Mouse (Mus musculus) neural tube, embryonic 11.5 days (tissue): ENCODE results near the gene Cyb5r4. TPM values are rescaled to one million over a fixed set of nuclear protein-coding genes. Genes with fewer than 3 reads are reported as not detected.

Source experiments
- ATAC-seq: fragments of 200-750 bp; cut with Nextera tagmentation; 2 replicates; pipeline ENCODE4 v1.8.0; 2017; ENCODE audit warnings: moderate number of reproducible peaks, mild to moderate bottlenecking, moderate TSS enrichment, moderate library complexity; ENCODE audit not compliant: insufficient read depth, low FRiP score, low TSS enrichment
- DNase-seq: peaks from one replicate; pipeline ENCODE4 v3.0.0-alpha.2; 2015; ENCODE audit warnings: low spot score
- H3K27ac ChIP-seq: fragments of 300-500 bp; sonication (generic); 2 replicates; pipeline ENCODE4 v1.5.1; 2014; ENCODE audit warnings: low read depth, mild to moderate bottlenecking, low read length
- H3K27me3 ChIP-seq: fragments of 300-500 bp; sonication (generic); 2 replicates; pipeline ENCODE4 v1.6.1; 2014; ENCODE audit warnings: mild to moderate bottlenecking, low read length, mixed read lengths; ENCODE audit not compliant: control insufficient read depth, insufficient read depth
- H3K36me3 ChIP-seq: fragments of 300-500 bp; sonication (generic); 2 replicates; pipeline ENCODE4 v1.6.1; 2014; ENCODE audit warnings: mild to moderate bottlenecking, low read length, moderate library complexity, mixed read lengths; ENCODE audit not compliant: control insufficient read depth, insufficient read depth
- H3K4me1 ChIP-seq: fragments of 300-500 bp; sonication (generic); 2 replicates; pipeline ENCODE4 v1.6.1; 2014; ENCODE audit warnings: low read length, mixed read lengths; ENCODE audit not compliant: control insufficient read depth, insufficient read depth
- H3K4me2 ChIP-seq: fragments of 300-500 bp; sonication (generic); 2 replicates; pipeline ENCODE4 v1.6.1; 2014; ENCODE audit warnings: low read depth, mild to moderate bottlenecking, moderate library complexity
- H3K4me3 ChIP-seq: fragments of 300-500 bp; sonication (generic); 2 replicates; pipeline ENCODE4 v1.5.1; 2014; ENCODE audit warnings: low read depth, low read length
- H3K9ac ChIP-seq: fragments of 300-500 bp; sonication (generic); 2 replicates; pipeline ENCODE4 v1.6.1; 2014; ENCODE audit warnings: mild to moderate bottlenecking, low read length
- H3K9me3 ChIP-seq: fragments of 300-500 bp; sonication (generic); 2 replicates; pipeline ENCODE4 v1.6.1; 2016; ENCODE audit warnings: low read length; ENCODE audit not compliant: control insufficient read depth
- WGBS: fragments of 180-500 bp; shearing (Covaris S2); extraction: QIAGEN DNeasy Blood & Tissue Kit; methylation state at CpG from one replicate; pipeline ENCODE4 v1.1.7; 2014; 5-methylcytosine and 5-hydroxymethylcytosine counted together
- polyA plus RNA-seq: library from polyadenylated mRNA; unstranded; fragments of >200 nt; fragmentation: Nextera tagmentation; extraction: Ambion mirVana; gene quantifications from 2 replicates; pipeline ENCODE4 v1.2.1, GENCODE M21; 2014

Gene Cyb5r4
- polyA plus RNA-seq, 1 experiment from 2014 or later, result 111 TPM

- ATAC-seq (no peak), DNase-seq (no peak)
- Histone ChIP-seq H3K9me3 (no peaks in the 10 kb centered on the region), H3K4me3 (no peak overlapping the region), H3K4me1 (no peaks in the 10 kb centered on the region), H3K4me2 (no peak overlapping the region), H3K27me3 (no peaks in the 10 kb centered on the region), H3K27ac (no peak overlapping the region), H3K36me3 (no peaks in the 10 kb centered on the region), H3K9ac (no peak overlapping the region)
- 84% methylated on average over 1 of the region's 1 CpGs for WGBS
Measured at GRCm38 (mm10) chr9:87008919-87009318, 12.9 kb upstream of the Cyb5r4 start.

GRCm38 (mm10) chr9:87015288-87015937, 6.4 kb upstream of the Cyb5r4 start, which contains the start of gene Ripply2:
Gene Ripply2, plus strand, starts transcription at chr9:87015537.
- peak within 1 kb of the TSS; percentile 53 for H3K9ac ChIP-seq
- peak within 1 kb of the TSS; percentile 69 for H3K4me2 ChIP-seq
- peak within 1 kb of the TSS; percentile 43 for H3K4me3 ChIP-seq
- ATAC-seq (peak; percentile 86), DNase-seq (peak; percentile 59)
- under 1% methylated on average over 66 of the region's 71 CpGs for WGBS
- no peaks in the 10 kb centered on the region for H3K4me1 ChIP-seq
- no peaks in the 10 kb centered on the region for H3K9me3 ChIP-seq
- no peak within 1 kb of the TSS for H3K27ac ChIP-seq
- peaks cover 4% of the 10 kb centered on the region; the same call in 1 of the 2 replicates for H3K27me3 ChIP-seq
- no peaks in the 10 kb centered on the region for H3K36me3 ChIP-seq

- no peak for DNase-seq
- ATAC-seq, result peak; percentile 69
- H3K36me3 ChIP-seq, result no peaks in the 10 kb centered on the region
- H3K27ac ChIP-seq, result no peak overlapping the region
- peaks cover 4% of the 10 kb centered on the region; the same call in 1 of the 2 replicates for H3K27me3 ChIP-seq
- H3K9ac ChIP-seq, result peak overlapping the region; percentile 53
- no peaks in the 10 kb centered on the region for H3K4me1 ChIP-seq
- H3K4me2 ChIP-seq, result peak overlapping the region; percentile 69
- 4% methylated on average over 10 of the region's 10 CpGs for WGBS
- peak overlapping the region; percentile 43 for H3K4me3 ChIP-seq
- no peaks in the 10 kb centered on the region for H3K9me3 ChIP-seq
Measured at GRCm38 (mm10) chr9:87015938-87016294, 5.9 kb upstream of the Cyb5r4 start.

- H3K9me3 ChIP-seq, result no peaks in the 10 kb centered on the region
- H3K4me2 ChIP-seq, result no peak overlapping the region
- H3K4me3 ChIP-seq, result no peak overlapping the region
- no peak for DNase-seq
- H3K4me1 ChIP-seq, result peaks cover 9% of the 10 kb centered on the region; the same call in 1 of the 2 replicates
- no peak overlapping the region for H3K9ac ChIP-seq
- 82% methylated on average over 6 of the region's 6 CpGs for WGBS
- H3K27me3 ChIP-seq, result no peaks in the 10 kb centered on the region
- H3K27ac ChIP-seq, result no peak overlapping the region
- no peaks in the 10 kb centered on the region for H3K36me3 ChIP-seq
- ATAC-seq, result no peak
Measured at GRCm38 (mm10) chr9:87025764-87026163, 4.0 kb downstream of the Cyb5r4 start.

- DNase-seq (peak; percentile 58), ATAC-seq (peak; percentile 46; the same call in 1 of the 2 replicates)
- Histone ChIP-seq H3K27me3 (no peaks in the 10 kb centered on the region), H3K9ac (no peak overlapping the region), H3K9me3 (no peaks in the 10 kb centered on the region), H3K27ac (no peak overlapping the region), H3K4me1 (peaks cover 8% of the 10 kb centered on the region; the same call in 1 of the 2 replicates), H3K4me2 (no peak overlapping the region), H3K4me3 (no peak overlapping the region), H3K36me3 (no peaks in the 10 kb centered on the region)
- 47% methylated on average over 8 of the region's 8 CpGs for WGBS
Measured at GRCm38 (mm10) chr9:87027423-87028084, 5.7 kb downstream of the Cyb5r4 start.

- ATAC-seq (no peak), DNase-seq (no peak)
- Histone ChIP-seq H3K27me3 (no peaks in the 10 kb centered on the region), H3K4me1 (no peaks in the 10 kb centered on the region), H3K4me3 (no peak overlapping the region), H3K36me3 (no peaks in the 10 kb centered on the region), H3K27ac (no peak overlapping the region), H3K4me2 (no peak overlapping the region), H3K9me3 (no peaks in the 10 kb centered on the region), H3K9ac (no peak overlapping the region)
- WGBS, result 78% methylated on average over 4 of the region's 4 CpGs
Measured at GRCm38 (mm10) chr9:87032196-87032595, 10.4 kb downstream of the Cyb5r4 start.

GRCm38 (mm10) chr9:87034831-87035580, 13.2 kb downstream of the Cyb5r4 start:
- Histone ChIP-seq H3K9ac (no peak overlapping the region), H3K4me2 (no peak overlapping the region), H3K36me3 (no peaks in the 10 kb centered on the region), H3K27ac (no peak overlapping the region), H3K9me3 (no peaks in the 10 kb centered on the region), H3K27me3 (no peaks in the 10 kb centered on the region), H3K4me3 (no peak overlapping the region), H3K4me1 (no peaks in the 10 kb centered on the region)
- ATAC-seq, result no peak
- WGBS, result 45% methylated on average over 2 of the region's 2 CpGs
- no peak for DNase-seq

GRCm38 (mm10) chr9:87049425-87049824, 27.6 kb downstream of the Cyb5r4 start:
- Histone ChIP-seq H3K4me2 (no peak overlapping the region), H3K9ac (no peak overlapping the region), H3K27me3 (no peaks in the 10 kb centered on the region), H3K4me1 (no peaks in the 10 kb centered on the region), H3K27ac (no peak overlapping the region), H3K9me3 (no peaks in the 10 kb centered on the region), H3K4me3 (no peak overlapping the region), H3K36me3 (0 out of 2 replicates have a peak, but pooled peaks cover 2% of the 10 kb centered on the region)
- DNase-seq (no peak), ATAC-seq (no peak)
- WGBS, result 78% methylated on average over 4 of the region's 4 CpGs
